Mouse (Mus musculus) retina, embryonic 14.5 days (tissue): ENCODE results near the gene Tktl2.

Experiments used
- DNase-seq: peaks from one replicate; pipeline ENCODE4 v3.0.0-alpha.2; 2015; ENCODE audit warnings: low spot score

Gene Tktl2

DNA sequence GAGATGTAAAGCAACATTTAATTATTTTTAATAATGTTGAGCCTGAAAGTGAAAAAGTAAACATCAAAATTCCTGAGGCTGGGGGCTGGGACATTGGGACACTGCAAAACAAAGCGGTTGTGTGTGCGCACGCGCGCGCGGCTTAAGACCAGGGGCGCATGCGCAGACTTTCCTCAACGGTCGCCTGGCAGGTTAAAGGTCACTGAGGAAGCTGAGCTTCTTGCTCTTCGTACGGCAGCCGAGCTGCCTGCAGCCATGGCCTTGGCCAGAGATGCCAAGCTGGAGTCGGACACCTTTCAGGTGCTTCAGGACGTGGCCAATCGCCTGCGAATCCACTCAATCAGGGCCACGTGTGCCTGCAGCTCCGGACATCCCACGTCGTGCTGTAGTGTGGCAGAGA, at the start of gene Tktl2:
Tktl2 (plus strand) TSS at position 220 of the 400 bp plus-strand sequence.
- no peak for DNase-seq

- DNase-seq = no peak
Observed at GRCm38 (mm10) chr8:66469821-66470220, 41.7 kb upstream of the Tktl2 start.

DNA sequence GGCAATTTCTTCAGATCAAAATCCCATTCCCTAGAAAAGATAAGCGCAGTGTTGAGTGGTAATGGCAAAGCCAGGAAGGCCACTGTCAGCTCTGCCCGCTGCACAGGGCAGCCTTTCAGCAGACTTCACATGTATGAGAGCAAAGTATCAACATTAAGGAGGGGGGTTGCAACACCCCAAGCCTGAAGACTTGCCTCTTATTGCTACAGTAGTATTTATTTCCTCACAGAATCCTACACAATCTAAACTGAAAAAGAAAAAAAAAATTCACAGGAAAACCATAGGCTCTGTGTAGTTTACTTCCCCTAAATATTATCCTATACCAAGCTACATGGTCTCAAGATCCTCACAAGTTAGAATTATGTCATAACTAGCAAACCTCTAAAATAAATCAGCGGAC, 34.7 kb upstream of the Tktl2 start:
- no peak for DNase-seq

GRCm38 (mm10) chr8:66486084-66486763, 25.3 kb upstream of the Tktl2 start, which contains the start of gene Tma16:
TSS of gene Tma16 (minus strand) at chr8:66486530.
- DNase-seq = peak; percentile 93

DNA sequence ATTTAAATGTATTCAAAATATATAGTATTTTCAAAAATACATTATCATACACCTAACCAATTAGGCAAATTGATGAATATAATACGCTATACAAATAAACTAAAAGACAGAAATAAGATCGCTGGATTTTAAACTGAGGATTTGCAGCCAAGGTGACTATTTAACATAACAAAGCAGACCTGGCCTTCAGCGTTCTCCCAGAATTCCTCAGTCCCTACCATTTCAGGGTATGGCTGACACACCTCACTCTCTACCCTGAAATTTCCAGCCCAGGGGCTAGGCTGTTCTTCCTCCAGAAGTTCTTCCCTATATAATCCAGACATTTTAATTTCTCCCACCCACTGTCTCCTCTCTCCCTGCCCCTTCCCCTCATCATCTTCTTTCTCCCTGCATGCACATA, 23.0 kb upstream of the Tktl2 start:
- DNase-seq = no peak

GRCm38 (mm10) chr8:66490624-66491023, 20.9 kb upstream of the Tktl2 start:
- no peak for DNase-seq

DNA sequence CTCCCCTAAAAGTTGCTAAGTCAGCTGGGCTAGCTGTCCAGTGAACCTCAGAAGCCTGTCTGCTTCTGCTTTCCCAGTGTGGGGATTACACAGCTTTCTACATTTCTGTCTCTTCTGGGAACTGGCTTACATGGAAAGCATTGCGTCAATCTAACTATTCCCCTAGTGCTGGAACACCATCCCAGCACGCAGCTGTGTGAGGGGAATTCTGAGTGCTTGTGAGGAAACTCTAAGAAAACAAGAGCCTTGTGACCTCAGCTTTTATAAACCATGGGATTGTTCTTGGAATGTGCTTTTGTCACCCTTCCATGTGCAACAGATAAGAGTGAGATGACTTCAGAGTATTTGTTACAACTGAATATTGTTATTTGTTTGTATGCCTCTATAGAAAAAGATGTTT, 17.1 kb upstream of the Tktl2 start:
- no peak for DNase-seq

- DNase-seq = peak; percentile 82
Observed at GRCm38 (mm10) chr8:66495726-66496125, 15.8 kb upstream of the Tktl2 start.

DNA sequence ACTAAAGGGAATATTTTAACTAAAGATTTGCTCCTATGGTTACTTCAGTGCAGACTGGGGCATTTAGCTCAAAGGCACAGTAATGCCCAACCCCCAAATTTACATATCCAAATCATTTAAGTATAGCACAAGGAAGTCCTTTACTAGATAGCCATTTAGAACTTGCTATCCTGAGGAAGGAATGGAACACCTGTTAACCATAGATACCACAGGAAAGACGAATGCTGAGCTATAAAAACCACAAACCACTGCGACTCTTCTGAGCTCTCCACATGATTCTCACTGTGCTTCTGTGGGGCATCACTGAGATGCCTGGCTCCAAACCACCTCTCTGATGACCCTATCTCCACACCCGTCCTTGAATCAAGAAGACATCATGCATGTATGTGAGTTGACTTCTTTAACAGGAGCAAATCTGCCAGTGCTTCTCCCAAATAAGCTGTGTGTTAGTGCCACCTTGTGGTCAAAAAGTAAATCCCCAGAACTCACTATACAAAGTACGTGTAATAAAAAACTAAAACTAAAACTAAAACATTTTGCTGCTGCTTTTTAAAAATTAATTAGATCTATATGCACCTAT, 14.5 kb upstream of the Tktl2 start:
- DNase-seq = peak; percentile 78

- DNase-seq = no peak
Observed at GRCm38 (mm10) chr8:66503381-66503780, 8.2 kb upstream of the Tktl2 start.

- DNase-seq = no peak
Observed at GRCm38 (mm10) chr8:66519149-66519548, 7.6 kb downstream of the Tktl2 start.

DNA sequence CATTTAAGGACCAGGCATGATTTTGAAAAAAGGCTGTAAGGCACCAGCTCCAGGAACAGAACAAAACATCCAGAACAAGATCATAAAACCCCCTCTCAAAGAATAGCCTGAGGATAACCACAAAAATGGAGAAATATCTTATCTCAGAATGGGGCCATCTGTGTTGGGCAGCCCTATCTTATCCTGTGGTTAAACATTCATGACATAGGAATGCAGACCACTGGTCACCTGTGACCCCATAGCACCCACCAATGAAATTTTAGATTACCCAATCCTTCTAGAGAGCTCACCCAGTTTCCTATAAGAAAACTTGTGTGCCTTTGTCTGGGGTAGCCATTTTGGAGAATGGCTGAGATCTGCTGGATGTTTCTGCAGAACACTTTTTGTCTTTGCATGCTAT, 9.0 kb downstream of the Tktl2 start:
- no peak for DNase-seq

- DNase-seq = no peak
Observed at GRCm38 (mm10) chr8:66550092-66550491, 38.5 kb downstream of the Tktl2 start.
